Mouse (Mus musculus) neural tube, embryonic 15.5 days (tissue): ENCODE data around the gene Cnga4. TPM values are rescaled to one million over a fixed set of nuclear protein-coding genes. Genes with fewer than 3 reads are reported as not detected.

ENCODE experiments used
- polyA plus RNA-seq: library from polyadenylated mRNA; unstranded; fragments of >200 nt; fragmentation: Nextera tagmentation; extraction: Ambion mirVana; gene quantifications from 2 replicates; pipeline ENCODE4 v1.2.1, GENCODE M21; 2015

The Cnga4 gene
- polyA plus RNA-seq, 1 experiment from 2014 or later, result 0.08 TPM

Other genes starting within 250 kb of the Cnga4 start
- not detected in 2 replicates for gene Olfr684, start 240.9 kb upstream of the Cnga4 start, polyA plus RNA-seq
- not detected in 2 replicates for gene Olfr685, start 218.6 kb upstream of the Cnga4 start, polyA plus RNA-seq
- gene Olfr686, start 197.1 kb upstream of the Cnga4 start, polyA plus RNA-seq, result not detected in 2 replicates
- gene Olfr688, start 116.5 kb upstream of the Cnga4 start, polyA plus RNA-seq, result not detected in 2 replicates
- gene Olfr689, start 93.4 kb upstream of the Cnga4 start, polyA plus RNA-seq, result not detected in 2 replicates
- not detected in 2 replicates for gene Olfr690, start 70.5 kb upstream of the Cnga4 start, polyA plus RNA-seq
- 0.23 and 0.26 TPM in 2 replicates for gene Olfr691, start 62.3 kb upstream of the Cnga4 start, polyA plus RNA-seq
- not detected in 2 replicates for gene Olfr692, start 36.3 kb upstream of the Cnga4 start, polyA plus RNA-seq
- gene Gm5901, start 29.5 kb upstream of the Cnga4 start, polyA plus RNA-seq, result not detected in 2 replicates
- 39.0 and 41.9 TPM in 2 replicates for gene Fam160a2, start 4.5 kb upstream of the Cnga4 start, polyA plus RNA-seq
- 5.3 and 6.2 TPM in 2 replicates for gene Cckbr, start 21.2 kb downstream of the Cnga4 start, polyA plus RNA-seq
- 34.6 and 39.9 TPM in 2 replicates for gene Cavin3, start 77.7 kb downstream of the Cnga4 start, polyA plus RNA-seq
- gene Smpd1, start 149.8 kb downstream of the Cnga4 start, polyA plus RNA-seq, result 83.2 and 91.4 TPM in 2 replicates
- gene Apbb1, start 177.1 kb downstream of the Cnga4 start, polyA plus RNA-seq, result 248 and 299 TPM in 2 replicates
- gene Hpx, start 195.6 kb downstream of the Cnga4 start, polyA plus RNA-seq, result 0.36 and 0.59 TPM in 2 replicates
- gene Trim3, start 229.0 kb downstream of the Cnga4 start, polyA plus RNA-seq, result 91.6 and 107 TPM in 2 replicates
- gene Timm10b, start 235.5 kb downstream of the Cnga4 start, polyA plus RNA-seq, result 163 and 179 TPM in 2 replicates
- 82.0 and 89.0 TPM in 2 replicates for gene Arfip2, start 235.8 kb downstream of the Cnga4 start, polyA plus RNA-seq
- gene Gm45799, start 236.0 kb downstream of the Cnga4 start, polyA plus RNA-seq, result 16.4 and 16.6 TPM in 2 replicates
- 1.3 and 1.9 TPM in 2 replicates for gene Dnhd1, start 246.3 kb downstream of the Cnga4 start, polyA plus RNA-seq